Mouse (Mus musculus): Measurements from ENCODE around the gene Slc38a8.
A peak's percentile ranks its signal among the peaks of the same experiment; 100 is the strongest.

The Slc38a8 gene

GRCm38 (mm10) chr8:119484145-119484896 is 17.2 kb downstream of the Slc38a8 start:
- DNase-seq (ENCODE audit: low spot score) = no peak

DNA sequence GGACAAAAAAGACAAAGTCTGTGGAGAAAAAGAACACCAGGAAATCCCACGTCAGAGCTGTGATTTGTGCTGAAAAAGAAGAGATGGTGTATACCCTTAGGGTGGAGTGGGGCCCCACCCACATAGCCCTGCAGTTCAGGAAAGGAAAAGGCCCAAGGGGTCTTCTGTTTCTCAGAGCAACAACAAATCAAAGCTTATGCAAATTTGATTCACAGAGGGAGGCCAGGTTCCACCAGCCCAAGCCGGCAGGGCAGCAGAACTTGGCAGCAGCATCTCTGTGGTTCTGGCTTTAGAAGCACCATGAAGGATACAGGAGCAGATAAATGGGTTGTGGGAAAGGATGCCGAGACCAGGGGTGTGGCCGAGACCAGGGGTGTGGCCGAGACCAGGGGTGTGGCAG is 22.8 kb downstream of the Slc38a8 start:
- DNase-seq (ENCODE audit: low spot score) = no peak

DNA sequence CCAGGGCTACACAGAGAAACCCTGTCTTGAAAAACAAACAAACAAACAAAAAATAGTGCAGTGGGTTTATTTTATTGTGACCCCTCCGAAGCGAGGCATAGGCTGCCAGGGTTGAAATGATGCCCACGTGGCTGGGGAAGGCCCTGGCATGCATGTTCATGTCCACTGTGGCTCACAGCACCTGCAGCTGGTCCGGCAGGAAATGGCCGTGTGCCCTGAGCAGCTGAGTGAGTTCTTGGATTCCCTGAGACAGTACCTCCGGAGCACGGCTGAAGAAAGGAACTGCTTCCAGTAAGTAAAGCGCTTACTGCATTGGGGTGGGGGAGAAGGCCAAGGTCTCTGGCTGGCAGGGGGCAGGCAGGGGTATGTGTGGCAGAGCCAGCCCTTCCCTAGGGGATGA is 33.4 kb downstream of the Slc38a8 start:
- DNase-seq (ENCODE audit: low spot score) = no peak

- no peak for DNase-seq (ENCODE audit: low spot score)
Observed at GRCm38 (mm10) chr8:119466794-119467193, 34.7 kb downstream of the Slc38a8 start.

DNA sequence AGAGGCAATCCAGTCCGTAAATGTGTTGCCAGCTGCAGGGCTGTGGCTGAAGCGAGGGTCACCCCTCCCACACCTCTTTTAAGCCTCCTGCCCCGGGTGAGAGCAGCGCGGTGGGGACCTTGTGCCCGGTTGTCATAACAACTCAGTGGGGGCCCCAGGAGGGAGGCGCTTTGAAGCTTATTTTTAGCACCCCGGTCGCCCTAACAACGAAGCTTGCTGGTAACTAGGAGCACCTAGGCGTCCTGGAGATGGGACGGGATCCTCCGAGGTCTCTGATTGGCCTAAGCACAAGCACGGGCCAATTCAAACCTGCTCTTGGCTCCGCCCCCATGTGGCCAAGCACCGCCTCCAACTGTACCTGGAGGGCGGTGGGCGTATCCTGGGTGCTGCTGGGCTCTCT is 35.4 kb downstream of the Slc38a8 start:
- peak; percentile 59 for DNase-seq (ENCODE audit: low spot score)

- DNase-seq (ENCODE audit: low spot score) = no peak
Observed at GRCm38 (mm10) chr8:119463709-119464108, 37.8 kb downstream of the Slc38a8 start.

GRCm38 (mm10) chr8:119461356-119461755 is 40.1 kb downstream of the Slc38a8 start:
- no peak for DNase-seq (ENCODE audit: low spot score)

GRCm38 (mm10) chr8:119459724-119460123 is 41.8 kb downstream of the Slc38a8 start:
- DNase-seq (ENCODE audit: low spot score) = no peak

DNA sequence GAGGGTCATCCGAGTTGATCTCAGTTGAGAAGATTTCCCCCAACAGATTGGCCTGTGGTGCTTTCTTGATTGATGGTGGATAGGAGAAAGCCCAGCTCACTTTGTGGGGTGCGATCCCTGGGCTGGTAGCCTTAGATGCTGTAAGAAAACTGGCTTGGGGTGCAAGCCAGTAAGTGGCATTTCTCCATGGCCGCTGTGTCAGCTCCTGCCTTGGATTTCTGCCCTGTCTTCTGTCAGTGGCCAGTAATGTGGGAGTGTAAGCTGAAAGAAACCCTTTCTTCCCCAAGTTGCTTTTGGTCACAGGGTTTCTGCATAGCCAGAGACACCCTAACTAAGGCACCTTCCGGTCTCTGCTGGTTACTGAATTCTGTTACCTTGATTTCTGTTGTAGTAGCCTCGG is 45.5 kb downstream of the Slc38a8 start:
- no peak for DNase-seq (ENCODE audit: low spot score)

- no peak for DNase-seq (ENCODE audit: low spot score)
Observed at GRCm38 (mm10) chr8:119452919-119453318, 48.6 kb downstream of the Slc38a8 start.

- no peak for DNase-seq (ENCODE audit: low spot score)
Observed at GRCm38 (mm10) chr8:119451131-119451530, 50.4 kb downstream of the Slc38a8 start.

DNA sequence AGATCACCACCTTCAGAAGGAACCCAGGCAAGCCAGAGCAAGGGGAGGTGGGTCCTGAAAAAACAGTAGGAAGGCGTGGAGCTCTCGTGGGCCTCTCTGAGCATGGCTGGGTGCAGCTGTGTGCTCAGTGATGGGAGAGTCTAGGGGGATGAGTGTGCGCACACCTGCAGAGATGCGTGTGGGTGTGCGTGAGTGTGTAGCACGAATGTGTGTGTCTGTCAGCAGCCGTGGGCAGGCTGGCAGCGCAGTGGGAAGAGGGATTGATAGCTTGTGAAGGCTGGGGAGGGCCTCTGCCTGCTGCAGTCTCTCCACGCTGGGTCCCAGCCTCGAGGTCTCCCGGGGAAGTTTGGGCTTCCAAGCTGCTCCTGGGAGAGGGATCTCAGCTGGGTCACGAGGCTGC is 51.9 kb downstream of the Slc38a8 start:
- DNase-seq (ENCODE audit: low spot score) = no peak

DNA sequence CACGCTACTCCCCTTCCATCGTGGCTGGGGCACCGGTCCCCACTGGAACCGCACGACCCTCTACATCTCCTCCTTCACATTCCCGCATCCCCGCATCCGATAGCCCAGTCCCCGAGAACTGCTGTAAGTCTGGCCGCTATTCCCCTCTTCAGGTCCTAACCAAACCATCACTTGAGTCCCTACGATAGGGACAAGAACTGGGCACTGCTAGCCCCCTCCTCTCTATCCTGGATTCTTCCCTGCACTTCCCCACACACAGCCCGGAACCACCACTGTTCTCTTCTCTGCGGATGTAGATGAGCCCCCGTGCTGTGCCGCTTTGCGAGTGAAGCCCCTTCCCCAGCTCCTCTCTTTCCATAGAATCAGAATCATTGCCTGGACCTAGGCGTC is 53.7 kb downstream of the Slc38a8 start:
- peak; percentile 20 for DNase-seq (ENCODE audit: low spot score)

DNA sequence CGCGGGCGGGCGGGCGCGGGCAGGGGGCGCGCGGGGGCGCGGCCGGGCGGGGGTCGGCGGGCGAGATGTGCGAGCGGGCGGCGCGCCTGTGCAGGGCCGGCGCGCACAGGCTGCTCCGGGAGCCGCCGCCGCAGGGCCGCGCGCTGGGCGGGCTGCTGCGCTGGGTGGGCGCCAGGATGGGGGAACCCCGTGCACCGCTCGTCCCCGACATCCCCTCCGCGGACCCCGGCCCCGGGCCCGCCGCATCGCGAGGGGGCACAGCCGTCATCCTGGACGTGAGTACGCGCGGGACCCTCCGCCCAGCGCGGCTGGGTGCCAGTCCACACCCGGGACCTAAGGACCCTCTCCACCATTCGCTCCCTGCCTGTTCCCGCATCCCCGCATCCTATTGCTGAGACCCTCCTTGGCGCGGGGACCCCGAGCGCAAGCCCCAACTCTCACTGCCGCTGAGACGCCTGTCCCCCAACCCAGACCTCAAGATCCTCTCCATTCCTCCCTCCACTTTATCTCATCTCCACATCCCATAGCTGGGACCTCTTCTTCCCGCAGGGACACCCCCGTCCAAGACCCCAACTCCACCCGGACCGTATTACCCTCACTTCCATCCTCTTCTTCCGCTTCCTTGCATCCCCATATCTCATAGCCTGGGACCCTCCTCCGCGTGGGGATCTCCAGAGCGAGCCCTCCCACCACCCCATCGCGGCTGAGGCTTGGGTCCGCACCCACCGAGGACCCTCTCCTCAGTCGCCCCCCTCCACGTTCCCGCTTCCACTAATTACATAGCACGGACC is 54.3 kb downstream of the Slc38a8 start:
- DNase-seq (ENCODE audit: low spot score) = peak; percentile 28

GRCm38 (mm10) chr8:119446211-119446989 is 55.1 kb downstream of the Slc38a8 start, which contains the start of gene Necab2:
Gene Necab2 (plus strand): TSS chr8:119446719.
- peak; percentile 87 for DNase-seq (ENCODE audit: low spot score)

- no peak for DNase-seq (ENCODE audit: low spot score)
Observed at GRCm38 (mm10) chr8:119442970-119443369, 58.5 kb downstream of the Slc38a8 start.

DNA sequence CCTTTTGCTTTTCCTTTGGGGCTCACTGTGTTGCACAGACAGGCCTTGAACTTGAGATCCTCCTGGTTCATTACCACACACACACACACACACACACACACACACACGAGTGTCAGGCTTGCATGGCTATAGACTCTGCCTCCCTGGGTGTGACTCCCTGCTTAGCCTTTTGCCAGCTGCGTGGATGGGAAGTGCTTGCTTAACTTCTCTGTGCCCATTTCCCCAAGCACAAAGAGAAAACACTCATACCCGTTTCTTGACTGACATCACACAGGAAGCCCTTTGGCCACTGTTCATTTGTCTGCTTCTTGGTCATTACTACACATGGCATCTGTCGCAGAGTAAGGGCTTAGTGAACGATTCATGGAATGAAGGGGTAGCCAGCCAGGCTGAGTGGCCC is 59.5 kb downstream of the Slc38a8 start:
- DNase-seq (ENCODE audit: low spot score) = no peak

GRCm38 (mm10) chr8:119440952-119441270 is 60.6 kb downstream of the Slc38a8 start:
- no peak for DNase-seq (ENCODE audit: low spot score)

- DNase-seq (ENCODE audit: low spot score) = peak; percentile 91
Observed at GRCm38 (mm10) chr8:119440250-119440951, 61.1 kb downstream of the Slc38a8 start.

DNA sequence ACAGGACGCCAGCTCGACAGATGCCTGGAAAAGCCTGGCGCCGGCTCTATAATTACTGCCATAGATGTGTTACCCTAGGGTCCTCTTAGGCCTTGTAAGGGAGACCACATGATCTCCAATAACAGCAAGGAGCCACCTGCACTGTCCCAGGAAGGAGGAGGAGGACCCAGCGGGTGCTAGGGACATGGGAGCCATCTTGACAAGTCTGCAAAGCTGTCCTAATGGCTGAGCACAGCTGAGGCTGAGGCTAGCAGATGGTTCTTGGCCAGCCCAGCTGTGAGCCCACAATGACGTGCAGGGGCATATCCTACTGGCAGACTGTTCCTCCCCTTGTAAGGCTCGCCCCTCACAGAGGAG is 61.6 kb downstream of the Slc38a8 start:
- DNase-seq (ENCODE audit: low spot score) = no peak

DNA sequence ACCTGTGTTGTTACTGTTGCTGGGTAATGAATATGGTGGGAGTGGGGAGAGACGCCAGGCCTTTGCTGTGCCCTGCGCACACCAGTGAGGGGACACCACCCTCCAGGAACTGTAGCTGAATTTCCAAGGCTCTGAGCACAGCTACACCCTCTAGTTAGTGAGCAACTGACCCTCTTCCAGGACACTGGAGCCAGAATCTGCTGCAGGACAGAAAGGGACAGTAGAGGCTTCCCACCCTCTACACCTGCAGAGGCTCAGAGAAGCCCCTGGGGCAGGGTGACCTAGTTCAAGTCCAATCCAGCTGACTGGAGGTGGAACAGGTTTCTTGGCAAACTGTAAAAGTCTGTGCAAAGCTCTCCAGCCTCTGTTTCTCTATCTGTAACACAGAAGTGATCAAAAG is 62.1 kb downstream of the Slc38a8 start:
- no peak for DNase-seq (ENCODE audit: low spot score)

GRCm38 (mm10) chr8:119438876-119439275 is 62.6 kb downstream of the Slc38a8 start:
- no peak for DNase-seq (ENCODE audit: low spot score)

Data from embryo, embryonic 10 days (tissue).